Mouse (Mus musculus): ENCODE data around the gene Astn2. TPM values are rescaled to one million over a fixed set of nuclear protein-coding genes. Genes with fewer than 3 reads are reported as not detected.

The Astn2 gene
- polyA plus RNA-seq, 1 experiment: not detected

GRCm38 (mm10) chr4:65969318-65969717 is 435.1 kb downstream of the Astn2 start:
- Histone ChIP-seq H3K79me2 (ENCODE audit: control insufficient read depth, insufficient read depth) (no peaks in the 10 kb centered on the region), H3ac (ENCODE audit: control insufficient read depth, insufficient read length, low read depth) (no peak overlapping the region), H3K79me3 (ENCODE audit: low read depth) (no peaks in the 10 kb centered on the region), H3K36me3 (ENCODE audit: control insufficient read depth, insufficient read depth) (no peaks in the 10 kb centered on the region), H3K4me3 (ENCODE audit: insufficient read depth, poor library complexity, severe bottlenecking) (no peak overlapping the region), H3K27me3 (ENCODE audit: control insufficient read depth, insufficient read depth, insufficient read length) (no peaks in the 10 kb centered on the region)
- TF ChIP-seq FOSL1 (IDR thresholded peaks at IDR 0.05; ENCODE audit: insufficient read depth, low read length, poor library complexity, severe bottlenecking): no peak

GRCm38 (mm10) chr4:65964604-65965003 is 439.8 kb downstream of the Astn2 start:
- no peaks in the 10 kb centered on the region for H3K79me3 ChIP-seq (ENCODE audit: low read depth)
- H3K36me3 ChIP-seq (ENCODE audit: control insufficient read depth, insufficient read depth): no peaks in the 10 kb centered on the region
- H3K27me3 ChIP-seq (ENCODE audit: control insufficient read depth, insufficient read depth, insufficient read length): no peaks in the 10 kb centered on the region
- TF ChIP-seq CTCF (IDR thresholded peaks at IDR 0.05; ENCODE audit: control insufficient read depth, insufficient read depth, insufficient read length) (no peak), FOSL1 (IDR thresholded peaks at IDR 0.05; ENCODE audit: insufficient read depth, low read length, poor library complexity, severe bottlenecking) (no peak), MAX (IDR thresholded peaks at IDR 0.05) (no peak), USF1 (IDR thresholded peaks at IDR 0.05; ENCODE audit: low read depth) (no peak), MYOG (IDR thresholded peaks at IDR 0.05; ENCODE audit: control insufficient read depth, extremely low read depth, insufficient read length) (no peak), MYOD1 (IDR thresholded peaks at IDR 0.05; ENCODE audit: control insufficient read depth, insufficient read length, low read depth) (no peak), CEBPB (IDR thresholded peaks at IDR 0.05; ENCODE audit: low read depth) (no peak)
- H3K4me3 ChIP-seq (ENCODE audit: insufficient read depth, poor library complexity, severe bottlenecking): no peak overlapping the region
- H3K79me2 ChIP-seq (ENCODE audit: control insufficient read depth, insufficient read depth): no peaks in the 10 kb centered on the region
- H3ac ChIP-seq (ENCODE audit: control insufficient read depth, insufficient read length, low read depth): no peak overlapping the region

GRCm38 (mm10) chr4:65959188-65959759 is 445.1 kb downstream of the Astn2 start:
- Histone ChIP-seq H3K27me3 (ENCODE audit: control insufficient read depth, insufficient read depth, insufficient read length) (no peaks in the 10 kb centered on the region), H3K79me3 (ENCODE audit: low read depth) (no peaks in the 10 kb centered on the region), H3K36me3 (ENCODE audit: control insufficient read depth, insufficient read depth) (no peaks in the 10 kb centered on the region), H3K79me2 (ENCODE audit: control insufficient read depth, insufficient read depth) (no peaks in the 10 kb centered on the region), H3ac (ENCODE audit: control insufficient read depth, insufficient read length, low read depth) (no peak overlapping the region), H3K4me3 (ENCODE audit: insufficient read depth, poor library complexity, severe bottlenecking) (no peak overlapping the region)
- no peak for TF ChIP-seq MYOG (IDR thresholded peaks at IDR 0.05; ENCODE audit: control insufficient read depth, extremely low read depth, insufficient read length)
- no peak for TF ChIP-seq CEBPB (IDR thresholded peaks at IDR 0.05; ENCODE audit: low read depth)

- H3K36me3 ChIP-seq (ENCODE audit: control insufficient read depth, insufficient read depth): no peaks in the 10 kb centered on the region
- H3K79me2 ChIP-seq (ENCODE audit: control insufficient read depth, insufficient read depth): no peaks in the 10 kb centered on the region
- TF ChIP-seq CEBPB (IDR thresholded peaks at IDR 0.05; ENCODE audit: low read depth) (no peak), MYOG (IDR thresholded peaks at IDR 0.05; ENCODE audit: control insufficient read depth, extremely low read depth, insufficient read length) (no peak)
- no peaks in the 10 kb centered on the region for H3K79me3 ChIP-seq (ENCODE audit: low read depth)
- H3ac ChIP-seq (ENCODE audit: control insufficient read depth, insufficient read length, low read depth): no peak overlapping the region
- no peak overlapping the region for H3K4me3 ChIP-seq (ENCODE audit: insufficient read depth, poor library complexity, severe bottlenecking)
- H3K27me3 ChIP-seq (ENCODE audit: control insufficient read depth, insufficient read depth, insufficient read length): no peaks in the 10 kb centered on the region
Observed at GRCm38 (mm10) chr4:65958369-65959187, 445.8 kb downstream of the Astn2 start.

GRCm38 (mm10) chr4:65951918-65952317 is 452.5 kb downstream of the Astn2 start:
- Histone ChIP-seq H3K36me3 (ENCODE audit: control insufficient read depth, insufficient read depth) (no peaks in the 10 kb centered on the region), H3K4me3 (ENCODE audit: insufficient read depth, poor library complexity, severe bottlenecking) (no peak overlapping the region), H3ac (ENCODE audit: control insufficient read depth, insufficient read length, low read depth) (no peak overlapping the region), H3K27me3 (ENCODE audit: control insufficient read depth, insufficient read depth, insufficient read length) (no peaks in the 10 kb centered on the region), H3K79me3 (ENCODE audit: low read depth) (no peaks in the 10 kb centered on the region), H3K79me2 (ENCODE audit: control insufficient read depth, insufficient read depth) (no peaks in the 10 kb centered on the region)
- TF ChIP-seq MAX (IDR thresholded peaks at IDR 0.05) (no peak), CEBPB (IDR thresholded peaks at IDR 0.05; ENCODE audit: low read depth) (no peak), USF1 (IDR thresholded peaks at IDR 0.05; ENCODE audit: low read depth) (no peak), CTCF (IDR thresholded peaks at IDR 0.05; ENCODE audit: control insufficient read depth, insufficient read depth, insufficient read length) (no peak), MYOG (IDR thresholded peaks at IDR 0.05; ENCODE audit: control insufficient read depth, extremely low read depth, insufficient read length) (no peak), MYOD1 (IDR thresholded peaks at IDR 0.05; ENCODE audit: control insufficient read depth, insufficient read length, low read depth) (no peak), FOSL1 (IDR thresholded peaks at IDR 0.05; ENCODE audit: insufficient read depth, low read length, poor library complexity, severe bottlenecking) (no peak)

GRCm38 (mm10) chr4:65947141-65947649 is 457.2 kb downstream of the Astn2 start:
- Histone ChIP-seq H3K4me3 (ENCODE audit: insufficient read depth, poor library complexity, severe bottlenecking) (no peak overlapping the region), H3ac (ENCODE audit: control insufficient read depth, insufficient read length, low read depth) (no peak overlapping the region), H3K27me3 (ENCODE audit: control insufficient read depth, insufficient read depth, insufficient read length) (no peaks in the 10 kb centered on the region), H3K36me3 (ENCODE audit: control insufficient read depth, insufficient read depth) (no peaks in the 10 kb centered on the region), H3K79me2 (ENCODE audit: control insufficient read depth, insufficient read depth) (no peaks in the 10 kb centered on the region), H3K79me3 (ENCODE audit: low read depth) (no peaks in the 10 kb centered on the region)
- no peak for TF ChIP-seq MYOD1 (IDR thresholded peaks at IDR 0.05; ENCODE audit: control insufficient read depth, insufficient read length, low read depth)
- no peak for TF ChIP-seq FOSL1 (IDR thresholded peaks at IDR 0.05; ENCODE audit: insufficient read depth, low read length, poor library complexity, severe bottlenecking)
- no peak for TF ChIP-seq CEBPB (IDR thresholded peaks at IDR 0.05; ENCODE audit: low read depth)
- TF ChIP-seq MAX (IDR thresholded peaks at IDR 0.05): no peak
- no peak for TF ChIP-seq CTCF (IDR thresholded peaks at IDR 0.05; ENCODE audit: control insufficient read depth, insufficient read depth, insufficient read length)
- no peak for TF ChIP-seq MYOG (IDR thresholded peaks at IDR 0.05; ENCODE audit: control insufficient read depth, extremely low read depth, insufficient read length)
- no peak for TF ChIP-seq USF1 (IDR thresholded peaks at IDR 0.05; ENCODE audit: low read depth)
